Mouse (Mus musculus) embryonic fibroblast, embryonic 13.5 days (primary cell): ENCODE results near the gene Rnf19b.

Source experiments
- CTCF ChIP-seq: IDR thresholded peaks from 2 replicates; pipeline ENCODE4 v1.5.1; 2011; ENCODE audit warnings: mild to moderate bottlenecking, control low read depth, low read length, moderate library complexity, borderline replicate concordance; ENCODE audit not compliant: insufficient read depth
- POLR2A ChIP-seq: IDR thresholded peaks from 2 replicates; pipeline ENCODE4 v1.6.1; 2011; ENCODE audit warnings: low read depth, mild to moderate bottlenecking, control low read depth, low read length, moderate library complexity

DNA sequence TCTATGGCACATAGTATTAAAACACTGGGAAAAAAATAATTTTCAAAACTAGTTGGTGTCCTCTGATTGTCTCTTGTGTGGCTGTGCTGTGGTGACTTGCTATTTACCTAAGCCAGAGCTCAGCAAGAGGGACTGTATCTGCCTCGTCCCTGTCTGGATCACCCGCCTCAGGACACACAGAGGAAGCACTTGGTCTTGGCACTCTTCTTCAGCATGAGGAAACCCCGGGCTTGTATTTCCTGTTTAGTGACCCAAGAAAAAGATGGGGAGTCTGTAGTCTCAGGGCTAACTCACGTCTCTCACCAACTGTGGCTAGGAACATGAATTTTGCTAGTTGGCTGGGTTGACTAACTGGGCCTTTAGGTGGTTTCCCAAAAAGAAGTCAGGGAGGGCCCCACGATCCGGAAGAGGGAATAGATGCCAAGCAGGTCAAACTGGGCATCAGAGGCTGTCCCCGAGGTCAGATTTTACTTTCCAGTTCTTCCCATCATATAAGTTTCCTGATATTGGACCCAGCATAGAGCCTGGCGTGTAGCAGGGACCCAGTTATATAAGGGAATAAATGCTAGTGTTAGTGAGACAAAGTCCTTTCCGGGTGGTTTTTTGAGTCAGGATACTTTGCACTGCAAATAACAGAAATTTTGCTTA, 39.2 kb upstream of the Rnf19b start:
- TF ChIP-seq CTCF (no peak), POLR2A (no peak)
